Mouse (Mus musculus) heart, postnatal 14 days (tissue): ENCODE measurements at regions not wholly inside any gene's neighbourhood (a gene's known extent, or its start where the extent isn't known, plus 50 kb on each side); places are given as distances from the start of the nearest gene placed in this dataset.

Experiments
- DNase-seq, 2 experiments: peaks; one replicate each; pipeline ENCODE4 v3.0.0; 2021 to 2022
- intact Hi-C: fragments of 180-260 bp; cut with DNase I; formaldehyde crosslinking; loops from one replicate; pipeline ENCODE4 v1.15.1; 2025

- intact Hi-C loops = no loop called here
- no peak for DNase-seq
These were observed 66.9 kb upstream of the A430005L14Rik start for GRCm38 (mm10) chr4:153890130-153890529.

GRCm38 (mm10) chr4:153899721-153900120 lies 57.3 kb upstream of the A430005L14Rik start:
- intact Hi-C loops = no loop called here
- no peak for DNase-seq

GRCm38 (mm10) chr4:153905076-153905475 lies 52.0 kb upstream of the A430005L14Rik start:
- DNase-seq = no peak
- intact Hi-C loops = no loop called here

- peak in 1 of 2 experiments; percentile 15 for DNase-seq
These were observed 51.5 kb upstream of the A430005L14Rik start for GRCm38 (mm10) chr4:153905511-153905910.

More at GRCm38 (mm10) chr4:153905511-153905910, 51.5 kb upstream of the A430005L14Rik start:
- intact Hi-C loops = no loop called here
